Mouse (Mus musculus) neural tube, embryonic 12.5 days (tissue): ENCODE measurements around the gene A630076J17Rik. TPM values are rescaled to one million over a fixed set of nuclear protein-coding genes. Genes with fewer than 3 reads are reported as not detected.

ENCODE experiments used
- ATAC-seq: fragments of 200-750 bp; cut with Nextera tagmentation; 2 replicates; pipeline ENCODE4 v1.8.0; 2017; ENCODE audit warnings: low read depth, mild to moderate bottlenecking, moderate TSS enrichment, moderate library complexity; ENCODE audit not compliant: low FRiP score
- H3K27ac ChIP-seq: fragments of 300-500 bp; sonication (generic); 2 replicates; pipeline ENCODE4 v1.5.1; 2016
- H3K27me3 ChIP-seq: fragments of 300-500 bp; sonication (generic); replicated peaks from 2 replicates; pipeline ENCODE4 v1.6.1; 2016; ENCODE audit warnings: mild to moderate bottlenecking
- H3K36me3 ChIP-seq: fragments of 300-500 bp; sonication (generic); 2 replicates; pipeline ENCODE4 v1.6.1; 2016; ENCODE audit warnings: mild to moderate bottlenecking
- H3K4me1 ChIP-seq: fragments of 300-500 bp; sonication (generic); 2 replicates; pipeline ENCODE4 v1.6.1; 2016
- H3K4me2 ChIP-seq: fragments of 300-500 bp; sonication (generic); replicated peaks from 2 replicates; pipeline ENCODE4 v1.6.1; 2016; ENCODE audit warnings: mild to moderate bottlenecking
- H3K4me3 ChIP-seq: fragments of 300-500 bp; sonication (generic); 2 replicates; pipeline ENCODE4 v1.5.1; 2016
- H3K9ac ChIP-seq: fragments of 300-500 bp; sonication (generic); 2 replicates; pipeline ENCODE4 v1.6.1; 2016; ENCODE audit warnings: mild to moderate bottlenecking
- H3K9me3 ChIP-seq: fragments of 300-500 bp; sonication (generic); 2 replicates; pipeline ENCODE4 v1.6.1; 2016; ENCODE audit warnings: mild to moderate bottlenecking
- WGBS: fragments of 180-500 bp; shearing (Covaris S2); methylation state at CpG from one replicate; pipeline ENCODE4 v1.1.7; 2016; 5-methylcytosine and 5-hydroxymethylcytosine counted together
- polyA plus RNA-seq: library from polyadenylated mRNA; unstranded; fragments of >200 nt; fragmentation: Nextera tagmentation; extraction: Ambion mirVana; gene quantifications from 2 replicates; pipeline ENCODE4 v1.2.1, GENCODE M21; 2016

The A630076J17Rik gene
- polyA plus RNA-seq, 1 experiment from 2014 or later = not detected

DNA sequence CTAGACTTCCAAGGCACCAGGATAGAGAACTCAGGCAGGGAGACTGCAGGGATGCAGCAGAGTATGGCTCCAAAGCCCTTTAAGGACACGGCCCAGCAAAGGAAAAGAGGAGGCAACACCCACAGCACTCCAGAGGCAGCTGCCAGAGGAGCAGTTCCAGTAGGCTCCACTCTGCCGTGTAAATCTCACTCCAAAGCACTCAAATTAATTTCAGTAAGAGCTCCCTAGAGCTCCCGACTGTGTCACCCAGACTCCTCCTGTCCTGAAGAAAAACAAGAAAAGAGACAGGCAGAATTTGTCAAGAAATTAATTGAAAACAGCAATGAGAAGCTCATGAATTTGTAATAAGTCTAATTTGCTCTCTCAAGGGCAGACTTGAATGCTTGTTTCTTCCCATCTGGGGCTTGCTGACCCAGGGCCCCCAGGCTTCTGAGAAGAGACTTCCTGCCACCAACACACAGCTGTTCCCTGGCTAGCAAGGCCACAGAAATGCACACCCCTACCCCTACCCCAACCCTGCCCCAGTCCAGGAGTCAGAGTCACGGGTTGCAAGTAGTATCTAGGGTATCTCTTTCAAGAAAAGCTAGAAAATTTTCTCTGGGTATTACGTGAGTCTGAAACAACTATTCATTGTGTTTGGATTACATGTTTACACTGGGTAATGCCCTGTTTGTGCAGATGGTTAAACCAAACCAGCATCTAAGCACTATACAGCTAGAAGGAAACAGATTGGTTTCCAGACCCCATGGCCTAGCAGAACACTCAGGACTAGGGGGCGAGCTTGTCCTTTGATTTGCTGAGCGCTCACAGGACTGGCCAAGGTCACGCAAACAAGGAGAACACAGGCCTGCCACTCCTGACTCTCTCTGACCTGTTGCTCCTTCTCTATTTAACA lies 30.8 kb downstream of the A630076J17Rik start:
- H3K27me3 ChIP-seq = no peaks in the 10 kb centered on the region
- no peak overlapping the region for H3K9ac ChIP-seq
- peaks cover 22% of the 10 kb centered on the region for H3K4me1 ChIP-seq
- H3K9me3 ChIP-seq = no peaks in the 10 kb centered on the region
- H3K4me3 ChIP-seq = no peak overlapping the region
- H3K27ac ChIP-seq = peak overlapping the region; percentile 16; the same call in 1 of the 2 replicates
- 43% methylated on average over 8 of the region's 8 CpGs for WGBS
- ATAC-seq = peak; percentile 74
- H3K4me2 ChIP-seq = 0 out of 2 replicates have a peak overlapping the region, but pooled peaks have one; percentile 4
- no peaks in the 10 kb centered on the region for H3K36me3 ChIP-seq

DNA sequence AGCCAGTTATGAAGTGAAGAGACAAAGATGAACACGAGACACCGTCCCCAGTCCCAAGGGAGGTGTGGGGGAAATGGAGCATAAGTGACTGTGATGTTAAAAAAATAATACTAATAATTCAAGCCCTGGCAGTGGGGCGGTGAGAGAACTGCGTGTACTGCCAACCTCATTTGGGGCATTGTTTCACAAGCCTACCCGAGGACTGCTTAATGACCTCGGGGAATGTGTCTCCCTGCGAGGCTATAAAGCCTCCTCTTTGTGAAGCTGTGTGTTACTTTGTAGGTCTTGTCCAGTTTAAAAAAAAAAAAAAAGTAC lies 31.4 kb downstream of the A630076J17Rik start:
- Histone ChIP-seq H3K9ac (no peak overlapping the region), H3K36me3 (no peaks in the 10 kb centered on the region), H3K4me3 (no peak overlapping the region), H3K27me3 (no peaks in the 10 kb centered on the region), H3K9me3 (no peaks in the 10 kb centered on the region), H3K4me2 (0 out of 2 replicates have a peak overlapping the region, but pooled peaks have one; percentile 4), H3K4me1 (peaks cover 18% of the 10 kb centered on the region), H3K27ac (no peak overlapping the region)
- 14% methylated on average over 7 of the region's 7 CpGs for WGBS
- peak; percentile 72 for ATAC-seq

DNA sequence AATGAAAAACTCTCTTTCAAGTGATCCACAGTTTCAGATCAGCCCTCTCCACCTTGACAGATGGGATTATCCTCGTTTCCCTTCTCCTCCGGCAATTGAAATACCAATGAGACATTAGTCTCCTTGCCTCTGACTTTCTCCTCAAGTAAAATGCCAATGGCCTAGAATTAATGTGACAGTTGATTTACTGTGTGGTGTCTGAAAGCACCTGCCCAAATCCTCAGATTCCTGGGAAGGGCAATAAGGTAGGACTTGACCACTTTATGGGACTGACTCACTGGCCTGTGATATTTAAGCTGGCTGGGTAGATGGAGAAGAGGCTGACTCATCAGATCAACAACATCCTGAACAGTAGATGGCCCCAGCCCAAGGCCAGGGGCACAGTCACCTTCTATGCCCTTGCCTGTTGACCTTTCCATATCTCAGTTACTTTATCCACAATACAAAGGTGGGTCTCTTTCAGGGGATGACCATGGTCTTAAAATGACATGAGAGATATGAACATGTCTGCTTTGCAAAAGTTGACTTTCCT lies 36.5 kb downstream of the A630076J17Rik start:
- ATAC-seq = no peak
- H3K36me3 ChIP-seq = no peaks in the 10 kb centered on the region
- no peak overlapping the region for H3K4me2 ChIP-seq
- WGBS = 69% methylated on average over 2 of the region's 2 CpGs
- peaks cover under 1% of the 10 kb centered on the region for H3K4me1 ChIP-seq
- no peak overlapping the region for H3K4me3 ChIP-seq
- H3K9me3 ChIP-seq = no peaks in the 10 kb centered on the region
- no peak overlapping the region for H3K27ac ChIP-seq
- no peak overlapping the region for H3K9ac ChIP-seq
- H3K27me3 ChIP-seq = no peaks in the 10 kb centered on the region

DNA sequence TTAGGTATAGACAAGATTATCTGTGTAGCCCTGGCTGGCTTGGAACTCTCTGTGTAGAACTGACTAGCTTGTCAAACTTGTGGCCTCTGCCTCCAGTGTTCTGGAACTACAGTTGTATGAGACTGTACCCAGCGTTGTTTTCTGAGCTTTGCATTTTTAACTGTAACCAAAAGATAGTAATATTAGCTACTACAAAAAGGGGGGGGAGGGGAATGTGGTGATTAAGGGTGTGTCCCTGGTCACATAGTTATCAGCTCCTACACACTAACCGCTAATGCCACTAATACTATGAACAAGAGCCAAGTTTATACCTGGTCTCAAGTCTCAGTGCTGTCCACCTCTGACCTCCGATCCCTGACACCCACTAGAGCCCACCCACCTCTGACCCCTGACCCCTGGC lies 42.0 kb downstream of the A630076J17Rik start:
- no peak overlapping the region for H3K4me2 ChIP-seq
- H3K9me3 ChIP-seq = no peaks in the 10 kb centered on the region
- ATAC-seq = no peak
- H3K4me3 ChIP-seq = no peak overlapping the region
- no peaks in the 10 kb centered on the region for H3K27me3 ChIP-seq
- no peak overlapping the region for H3K9ac ChIP-seq
- H3K4me1 ChIP-seq = no peaks in the 10 kb centered on the region
- H3K27ac ChIP-seq = no peak overlapping the region
- no peaks in the 10 kb centered on the region for H3K36me3 ChIP-seq
- 87% methylated on average over 3 of the region's 3 CpGs for WGBS

DNA sequence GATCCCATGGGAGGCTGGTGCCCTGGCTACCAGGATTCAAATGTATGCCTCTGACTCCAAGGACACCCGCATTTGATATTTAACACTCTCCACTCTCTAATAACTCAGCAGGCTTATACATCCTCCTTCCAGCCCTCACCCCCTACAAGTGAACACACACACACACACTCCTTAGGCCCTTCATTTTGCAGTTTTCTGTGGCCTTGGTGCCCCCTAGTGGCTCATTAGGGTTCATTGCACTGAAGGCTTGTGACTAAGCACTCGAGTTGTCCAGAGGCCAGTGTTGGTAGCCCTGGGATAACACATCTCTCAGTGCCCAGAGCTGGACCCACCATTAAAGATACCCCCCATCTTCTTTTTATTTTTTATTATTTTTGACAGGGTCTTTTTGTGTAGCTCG lies 43.4 kb downstream of the A630076J17Rik start:
- H3K4me2 ChIP-seq = no peak overlapping the region
- ATAC-seq = peak; percentile 69

DNA sequence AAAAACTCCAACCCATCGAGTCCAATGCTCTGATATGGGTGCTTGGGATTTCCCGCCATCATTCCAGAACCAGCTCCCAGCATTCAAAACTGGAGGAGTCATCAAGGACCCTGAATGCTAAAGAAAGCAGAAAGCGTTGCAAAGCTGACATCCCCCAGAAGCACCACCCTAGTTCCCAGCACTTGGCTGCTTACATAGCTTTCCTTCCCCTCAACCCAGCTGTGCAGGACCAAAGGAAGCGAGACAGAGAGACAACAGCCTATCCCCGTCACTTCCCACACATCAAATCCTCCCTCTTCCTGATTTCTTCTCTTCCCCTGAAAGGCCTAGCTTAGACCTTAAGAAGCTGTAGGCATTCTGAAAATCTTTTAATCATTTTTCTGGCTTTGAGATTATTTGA lies 44.9 kb downstream of the A630076J17Rik start:
- no peaks in the 10 kb centered on the region for H3K27me3 ChIP-seq
- no peaks in the 10 kb centered on the region for H3K36me3 ChIP-seq
- H3K9me3 ChIP-seq = no peaks in the 10 kb centered on the region
- no peak overlapping the region for H3K27ac ChIP-seq
- no peak overlapping the region for H3K4me2 ChIP-seq
- no peak overlapping the region for H3K9ac ChIP-seq
- H3K4me1 ChIP-seq = peaks cover 8% of the 10 kb centered on the region
- H3K4me3 ChIP-seq = no peak overlapping the region
- ATAC-seq = no peak
- WGBS = 74% methylated on average over 5 of the region's 5 CpGs

More for the DNA sequence above, 43.4 kb downstream of the A630076J17Rik start:
- H3K4me3 ChIP-seq = no peak overlapping the region
- no peaks in the 10 kb centered on the region for H3K4me1 ChIP-seq
- no peaks in the 10 kb centered on the region for H3K9me3 ChIP-seq
- H3K27ac ChIP-seq = no peak overlapping the region
- H3K27me3 ChIP-seq = no peaks in the 10 kb centered on the region
- WGBS = 14% methylated on average over 3 of the region's 3 CpGs
- H3K36me3 ChIP-seq = no peaks in the 10 kb centered on the region
- no peak overlapping the region for H3K9ac ChIP-seq

DNA sequence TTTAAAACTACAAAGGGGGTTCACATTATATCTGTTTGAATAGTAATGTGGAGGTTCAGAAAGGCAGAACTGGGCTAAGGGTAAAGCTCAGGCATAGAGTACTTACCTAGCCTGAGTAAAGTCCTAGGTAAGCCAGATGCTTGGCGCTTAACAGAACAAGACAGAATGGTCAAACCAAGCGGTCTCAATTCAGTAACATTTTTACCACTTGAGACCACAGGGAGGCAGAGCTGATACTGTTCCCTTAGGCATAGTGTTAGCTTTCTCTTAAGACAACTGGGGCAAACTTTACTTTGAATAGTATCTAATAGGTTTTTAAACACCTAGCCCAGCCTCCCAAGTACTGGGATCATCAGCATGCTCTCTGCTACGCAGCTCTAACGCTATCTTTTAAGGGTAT lies 45.6 kb downstream of the A630076J17Rik start:
- Histone ChIP-seq H3K27ac (no peak overlapping the region), H3K27me3 (no peaks in the 10 kb centered on the region), H3K4me1 (peaks cover 8% of the 10 kb centered on the region), H3K9ac (no peak overlapping the region), H3K36me3 (no peaks in the 10 kb centered on the region), H3K4me2 (no peak overlapping the region), H3K4me3 (no peak overlapping the region), H3K9me3 (no peaks in the 10 kb centered on the region)
- WGBS = 65% methylated on average over 4 of the region's 4 CpGs
- no peak for ATAC-seq

DNA sequence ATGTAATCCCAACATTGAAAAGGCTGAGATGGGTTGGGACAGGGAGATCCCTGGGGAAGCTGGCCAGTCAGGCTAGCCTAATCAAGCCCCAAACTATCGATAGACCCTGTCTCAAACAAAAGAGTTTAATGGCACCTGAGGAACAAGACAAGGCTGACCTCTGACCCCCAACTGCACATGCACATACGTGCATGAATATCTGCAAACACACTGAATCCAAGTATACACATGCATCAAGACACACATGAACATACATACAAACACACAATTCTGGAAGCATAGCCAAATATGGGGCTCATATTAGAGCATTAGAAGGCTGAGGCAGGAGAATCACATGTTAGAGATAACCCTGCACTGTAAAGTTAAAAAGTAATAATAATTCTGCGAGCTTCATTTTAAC lies 46.2 kb downstream of the A630076J17Rik start:
- Histone ChIP-seq H3K4me2 (no peak overlapping the region), H3K36me3 (no peaks in the 10 kb centered on the region; the same call in 1 of the 2 replicates), H3K9me3 (no peaks in the 10 kb centered on the region), H3K4me3 (no peak overlapping the region), H3K4me1 (peaks cover 8% of the 10 kb centered on the region), H3K9ac (no peak overlapping the region), H3K27ac (no peak overlapping the region), H3K27me3 (no peaks in the 10 kb centered on the region)
- 85% methylated on average over 3 of the region's 3 CpGs for WGBS
- no peak for ATAC-seq

DNA sequence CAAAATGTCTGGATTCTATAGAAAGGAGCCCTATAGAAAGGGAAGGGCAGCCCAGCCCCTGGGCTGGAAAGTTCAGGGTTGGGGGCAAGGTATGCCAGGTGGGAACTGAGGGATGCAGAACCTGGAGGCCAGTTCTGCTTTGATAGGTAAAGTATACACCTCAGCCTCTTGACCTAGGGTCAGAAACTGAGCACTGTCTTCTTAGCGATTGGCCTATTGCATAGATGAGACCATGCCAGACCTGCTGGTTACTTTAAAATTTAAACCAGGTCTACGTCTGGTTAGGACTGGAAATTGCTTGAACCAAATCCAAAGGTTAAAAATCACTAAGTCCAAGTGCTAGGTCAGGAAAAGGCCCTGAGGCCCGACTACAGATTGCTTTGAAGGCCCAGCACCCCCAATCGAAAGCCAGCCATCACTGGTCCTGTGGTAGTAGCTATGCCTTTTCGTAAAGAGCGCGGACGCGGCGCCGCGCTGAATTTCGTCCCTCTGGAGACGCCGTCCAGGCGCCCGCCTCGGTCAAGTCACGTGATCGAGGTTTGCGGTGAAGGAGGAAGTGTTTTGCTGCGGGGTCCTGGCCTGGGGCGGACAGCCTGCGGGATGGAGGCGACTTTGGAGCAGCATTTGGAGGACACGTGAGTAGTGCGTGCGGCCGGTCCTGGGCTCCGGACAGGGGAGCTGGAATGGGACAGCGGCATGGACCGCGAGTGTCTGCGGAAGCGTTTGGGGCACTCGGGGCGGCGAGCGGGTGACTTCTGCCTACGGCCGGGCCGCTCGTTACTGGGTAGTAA lies 48.3 kb downstream of the A630076J17Rik start, which contains the start of gene Lamtor5:
Lamtor5 (plus strand) TSS at position 380 of the 791 bp plus-strand sequence.
- WGBS = 3% methylated on average over 43 of the region's 43 CpGs
- no peak within 1 kb of the TSS for H3K27ac ChIP-seq
- H3K4me3 ChIP-seq = peak within 1 kb of the TSS; percentile 68
- H3K4me2 ChIP-seq = peak within 1 kb of the TSS; percentile 75
- peak; percentile 86 for ATAC-seq
- no peaks in the 10 kb centered on the region for H3K27me3 ChIP-seq
- peaks cover 8% of the 10 kb centered on the region for H3K4me1 ChIP-seq
- H3K9me3 ChIP-seq = no peaks in the 10 kb centered on the region
- peak within 1 kb of the TSS; percentile 61 for H3K9ac ChIP-seq
- H3K36me3 ChIP-seq = peaks cover 14% of the 10 kb centered on the region

Other genes starting within 250 kb of the A630076J17Rik start
- gene Kcna3, start 194.4 kb upstream of the A630076J17Rik start, polyA plus RNA-seq = 4.0 and 4.6 TPM in 2 replicates
- gene Kcna2, start 129.5 kb upstream of the A630076J17Rik start, polyA plus RNA-seq = 0.37 and 0.55 TPM in 2 replicates
- not detected in 2 replicates for gene Kcna10, start 47.6 kb upstream of the A630076J17Rik start, polyA plus RNA-seq
- gene Cym, start 8.9 kb upstream of the A630076J17Rik start, polyA plus RNA-seq = not detected in 2 replicates
- not detected in 2 replicates for gene Prok1, start 9.1 kb downstream of the A630076J17Rik start, polyA plus RNA-seq
- 182 and 190 TPM in 2 replicates for gene Lamtor5, start 48.2 kb downstream of the A630076J17Rik start, polyA plus RNA-seq
- 2.1 and 2.6 TPM in 2 replicates for gene Slc16a4, start 60.6 kb downstream of the A630076J17Rik start, polyA plus RNA-seq
- gene Rbm15, start 103.1 kb downstream of the A630076J17Rik start, polyA plus RNA-seq = 10.3 and 14.1 TPM in 2 replicates
- gene Kcnc4, start 228.9 kb downstream of the A630076J17Rik start, polyA plus RNA-seq = 0.45 and 0.71 TPM in 2 replicates